Mouse (Mus musculus): Measurements from ENCODE around the gene Ttc39b. TPM values are rescaled to one million over a fixed set of nuclear protein-coding genes. Genes with fewer than 3 reads are reported as not detected.

The Ttc39b gene
- polyA plus RNA-seq, 1 experiment from 2014 or later = 3.3 TPM

DNA sequence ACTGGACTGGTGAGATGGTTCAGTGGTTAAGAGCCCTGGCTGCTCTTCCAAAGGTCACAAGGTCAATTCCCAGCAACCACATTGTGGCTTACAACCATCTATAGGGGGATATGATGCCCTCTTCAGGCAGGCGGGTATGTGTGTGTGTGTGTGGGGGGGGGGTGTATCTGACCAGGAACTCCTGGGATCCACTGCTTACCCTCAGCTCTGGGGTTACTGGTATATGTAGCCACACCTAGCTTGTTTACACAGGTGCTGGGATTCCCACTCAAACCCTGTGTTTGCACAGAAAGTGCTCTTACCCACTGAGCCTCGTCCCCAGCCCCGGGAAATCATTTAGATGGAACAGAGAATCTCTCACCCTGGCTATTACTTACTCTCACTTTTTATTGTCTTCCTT is 13.7 kb upstream of the Ttc39b start:
- H3K4me3 ChIP-seq = no peak overlapping the region
- H3K4me1 ChIP-seq = no peaks in the 10 kb centered on the region
- no peaks in the 10 kb centered on the region for H3K9me3 ChIP-seq
- 62% methylated on average over 3 of the region's 3 CpGs for WGBS
- no peak overlapping the region for H3K27ac ChIP-seq
- H3K4me2 ChIP-seq (replicated peaks) = no peak overlapping the region
- no peaks in the 10 kb centered on the region for H3K27me3 ChIP-seq (replicated peaks)
- no peaks in the 10 kb centered on the region for H3K36me3 ChIP-seq
- H3K9ac ChIP-seq = no peak overlapping the region
- ATAC-seq (ENCODE audit: low FRiP score, low read depth) = no peak

DNA sequence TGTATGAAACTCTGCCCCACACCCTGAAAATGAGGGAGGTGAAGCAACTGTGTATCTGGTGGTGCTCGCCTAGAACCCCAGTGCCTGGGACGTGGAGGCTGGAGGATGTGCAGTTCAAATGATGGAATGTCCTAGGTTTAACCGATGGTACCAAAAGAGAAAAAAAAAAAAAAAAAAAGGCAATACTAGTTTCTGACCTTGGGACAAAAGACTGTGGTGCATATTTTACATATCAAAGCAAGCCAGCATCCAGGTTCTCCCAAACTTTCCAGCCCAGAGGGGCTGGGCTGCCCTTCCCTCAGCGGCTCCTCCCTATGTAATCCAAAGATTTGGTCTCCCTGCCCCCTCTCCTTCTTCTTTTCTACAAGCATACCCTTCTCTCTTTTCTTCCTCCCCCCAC is 6.3 kb upstream of the Ttc39b start:
- Histone ChIP-seq H3K4me2 (replicated peaks) (no peak overlapping the region), H3K36me3 (no peaks in the 10 kb centered on the region), H3K27ac (no peak overlapping the region), H3K4me1 (no peaks in the 10 kb centered on the region; the same call in 1 of the 2 replicates), H3K27me3 (replicated peaks) (no peaks in the 10 kb centered on the region), H3K4me3 (no peak overlapping the region), H3K9me3 (no peaks in the 10 kb centered on the region), H3K9ac (no peak overlapping the region)
- 65% methylated on average over 4 of the region's 4 CpGs for WGBS
- ATAC-seq (ENCODE audit: low FRiP score, low read depth) = no peak

DNA sequence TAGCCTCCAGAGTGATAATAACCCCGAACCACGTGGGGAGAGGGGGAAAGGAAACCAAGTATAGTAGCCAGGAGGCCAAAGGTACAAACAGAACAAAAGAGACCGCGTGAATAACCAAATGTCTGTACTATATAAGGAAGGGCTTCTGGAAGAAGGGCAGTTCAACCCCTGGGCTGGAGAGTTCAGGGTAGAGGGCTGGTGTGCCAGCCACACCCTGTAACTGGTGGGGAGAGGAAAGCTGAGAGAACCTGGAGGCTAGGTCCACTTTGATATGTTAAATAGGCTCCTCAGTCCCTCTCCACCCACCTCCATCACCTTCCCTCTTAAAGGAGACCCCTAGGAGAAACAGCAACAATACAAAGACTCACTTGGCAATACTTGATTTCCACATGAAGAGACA is 5.6 kb upstream of the Ttc39b start:
- 34% methylated on average over 4 of the region's 4 CpGs for WGBS
- H3K27ac ChIP-seq = no peak overlapping the region
- no peak overlapping the region for H3K4me2 ChIP-seq (replicated peaks)
- H3K9ac ChIP-seq = no peak overlapping the region
- H3K27me3 ChIP-seq (replicated peaks) = no peaks in the 10 kb centered on the region
- no peaks in the 10 kb centered on the region; the same call in 1 of the 2 replicates for H3K4me1 ChIP-seq
- H3K36me3 ChIP-seq = no peaks in the 10 kb centered on the region
- no peak for ATAC-seq (ENCODE audit: low FRiP score, low read depth)
- H3K9me3 ChIP-seq = no peaks in the 10 kb centered on the region
- no peak overlapping the region for H3K4me3 ChIP-seq

DNA sequence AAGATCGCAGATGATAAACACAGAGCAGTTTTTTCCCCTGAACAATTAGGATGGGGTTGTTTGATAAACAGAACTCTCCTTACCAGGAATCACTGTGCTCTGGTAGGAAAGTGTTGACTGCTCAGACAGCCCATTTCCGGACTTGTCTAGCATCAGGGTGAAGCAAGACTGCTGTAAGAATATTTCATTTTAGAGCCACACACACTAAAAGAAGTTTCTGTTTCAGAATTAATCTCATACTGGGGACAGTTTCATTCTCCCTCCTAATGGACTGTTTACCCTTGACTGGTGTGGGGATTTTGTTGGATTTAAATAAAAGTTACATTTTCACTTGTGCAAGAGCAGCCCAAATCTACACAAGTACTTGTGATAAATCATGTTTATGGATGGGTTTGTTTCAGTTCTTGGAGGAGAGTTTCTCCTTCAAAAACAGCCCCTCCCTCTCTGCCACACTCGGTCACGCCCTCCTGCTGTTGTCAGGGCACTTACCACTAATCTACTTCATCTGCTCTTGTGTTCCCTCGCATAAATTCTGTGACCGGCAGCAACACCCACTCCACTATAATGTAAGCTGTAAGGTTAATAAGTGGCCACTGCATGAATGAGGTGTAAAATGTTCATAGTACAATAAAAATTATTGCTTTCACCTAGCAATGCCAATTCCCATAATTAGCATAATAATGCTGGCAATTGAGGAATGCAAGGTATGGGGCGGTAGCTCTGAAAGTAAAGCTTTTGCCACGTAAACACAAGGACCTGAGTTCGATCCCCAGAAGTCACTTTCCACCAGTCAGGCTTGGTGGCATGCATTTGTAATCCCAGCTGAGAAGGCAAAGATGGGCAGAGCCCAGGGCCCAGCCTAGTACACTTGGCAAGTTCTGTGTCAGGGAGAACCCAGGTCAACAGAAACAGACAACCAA is 4.2 kb upstream of the Ttc39b start:
- ATAC-seq (ENCODE audit: low FRiP score, low read depth) = no peak
- WGBS = 22% methylated on average over 9 of the region's 9 CpGs
- no peaks in the 10 kb centered on the region for H3K27me3 ChIP-seq (replicated peaks)

DNA sequence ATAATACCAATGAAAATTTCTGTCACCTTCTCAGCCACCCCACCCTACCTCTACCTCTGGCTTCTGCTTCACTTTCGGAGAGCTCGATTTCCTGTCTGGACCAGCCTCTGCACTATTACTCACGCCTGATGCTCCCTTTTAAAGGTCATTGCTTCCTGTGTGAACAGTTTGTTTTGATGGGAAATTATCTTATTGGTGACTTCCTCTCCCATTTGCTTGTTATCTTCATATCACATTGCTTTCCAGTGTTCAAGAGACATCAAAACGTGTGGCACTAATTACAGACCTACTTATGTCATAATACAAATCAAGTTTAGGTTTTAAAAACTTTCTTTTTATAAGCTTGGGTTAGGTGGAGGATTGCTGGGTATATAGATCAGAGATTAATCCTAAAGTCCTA is 3.5 kb upstream of the Ttc39b start:
- Histone ChIP-seq H3K9me3 (no peaks in the 10 kb centered on the region), H3K27ac (no peak overlapping the region), H3K9ac (no peak overlapping the region), H3K36me3 (no peaks in the 10 kb centered on the region), H3K4me3 (no peak overlapping the region), H3K27me3 (replicated peaks) (no peaks in the 10 kb centered on the region), H3K4me1 (no peaks in the 10 kb centered on the region; the same call in 1 of the 2 replicates), H3K4me2 (replicated peaks) (no peak overlapping the region)
- WGBS = 56% methylated on average over 4 of the region's 4 CpGs
- no peak for ATAC-seq (ENCODE audit: low FRiP score, low read depth)

More for the DNA sequence above, 4.2 kb upstream of the Ttc39b start:
- no peaks in the 10 kb centered on the region for H3K36me3 ChIP-seq
- H3K27ac ChIP-seq = no peak overlapping the region
- no peak overlapping the region for H3K9ac ChIP-seq
- H3K4me2 ChIP-seq (replicated peaks) = no peak overlapping the region
- H3K4me1 ChIP-seq = no peaks in the 10 kb centered on the region; the same call in 1 of the 2 replicates
- H3K4me3 ChIP-seq = no peak overlapping the region
- no peaks in the 10 kb centered on the region for H3K9me3 ChIP-seq

DNA sequence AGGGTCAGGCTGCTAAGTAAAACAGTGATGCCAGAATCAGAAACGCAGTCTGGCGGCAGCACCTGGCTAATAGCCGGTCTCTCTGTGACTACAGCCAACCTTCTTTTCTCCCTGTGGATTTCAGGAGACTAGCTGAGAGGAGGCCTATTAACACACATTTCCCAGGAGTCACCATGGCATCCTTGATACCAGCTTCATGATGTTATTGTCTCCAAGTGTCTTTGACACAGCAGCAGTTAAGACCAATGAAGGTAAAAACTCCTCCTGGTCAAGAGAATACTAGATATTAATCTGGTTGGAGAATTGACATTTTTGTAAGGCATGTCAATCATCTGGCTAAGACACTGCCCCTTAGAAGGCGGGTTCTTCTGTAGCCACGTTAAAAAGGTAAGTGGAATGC is 1.3 kb upstream of the Ttc39b start:
- no peak for ATAC-seq (ENCODE audit: low FRiP score, low read depth)
- Histone ChIP-seq H3K9me3 (no peaks in the 10 kb centered on the region), H3K4me1 (no peaks in the 10 kb centered on the region; the same call in 1 of the 2 replicates), H3K4me3 (no peak overlapping the region), H3K9ac (no peak overlapping the region), H3K27ac (no peak overlapping the region), H3K27me3 (replicated peaks) (no peaks in the 10 kb centered on the region), H3K36me3 (no peaks in the 10 kb centered on the region), H3K4me2 (replicated peaks) (no peak overlapping the region)
- WGBS = 60% methylated on average over 5 of the region's 5 CpGs

DNA sequence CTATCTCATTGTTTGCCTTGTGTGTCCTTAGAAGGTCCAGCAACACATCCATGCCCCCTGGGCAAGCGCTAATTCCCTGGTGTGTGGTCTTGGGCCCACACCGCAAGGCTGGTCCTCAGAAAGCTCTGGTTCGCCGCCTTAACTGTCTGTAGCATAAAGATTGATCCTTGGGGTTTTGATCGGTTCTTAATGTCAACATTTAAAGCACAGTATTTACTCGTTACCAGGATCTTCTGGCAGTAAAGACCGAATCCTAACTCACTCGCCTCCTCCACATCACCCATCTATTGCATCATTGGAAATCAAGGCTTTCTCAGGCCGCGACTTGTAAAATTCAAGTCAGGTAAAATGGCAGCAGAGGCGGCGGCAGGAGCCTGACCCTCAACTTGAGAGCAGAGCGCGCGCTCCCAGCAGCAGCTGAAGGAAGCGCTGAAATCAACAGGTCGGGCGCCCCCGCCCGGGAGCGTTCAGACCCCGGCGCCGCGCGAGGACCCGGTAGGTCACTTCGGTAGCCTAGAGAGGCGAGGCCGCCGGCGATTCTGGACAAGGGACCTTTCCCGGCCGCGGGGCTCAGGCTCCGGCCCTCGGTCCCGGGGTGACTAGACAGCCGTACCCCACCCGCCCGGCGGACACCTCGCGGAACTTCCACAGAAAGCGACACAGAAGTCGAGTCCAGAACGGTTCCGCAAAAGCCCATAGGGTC is 703 bp downstream of the Ttc39b start:
- H3K27ac ChIP-seq = no peak overlapping the region
- 3% methylated on average over 48 of the region's 48 CpGs for WGBS

DNA sequence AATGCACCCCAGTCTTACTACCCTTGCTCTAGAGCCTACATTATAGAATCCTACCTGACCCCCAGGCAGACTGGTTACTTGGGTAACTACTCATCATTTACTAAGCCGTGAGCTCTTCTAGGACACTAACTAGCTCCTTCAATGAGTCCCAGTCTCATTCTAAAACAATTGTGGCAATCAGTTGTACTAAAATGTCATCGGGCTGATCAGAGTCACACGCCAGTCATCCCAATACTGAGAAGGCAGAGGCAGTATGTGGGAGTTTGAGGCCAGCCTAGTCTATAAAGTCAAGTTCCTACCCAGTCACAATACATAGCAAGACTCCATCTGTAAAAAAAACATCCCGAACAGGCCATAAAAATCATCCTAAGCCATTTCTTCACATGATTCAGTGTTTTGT is 4.3 kb downstream of the Ttc39b start:
- no peak overlapping the region for H3K4me3 ChIP-seq
- WGBS = 91% methylated on average over 4 of the region's 4 CpGs
- no peak overlapping the region for H3K27ac ChIP-seq
- no peaks in the 10 kb centered on the region for H3K9me3 ChIP-seq
- H3K27me3 ChIP-seq (replicated peaks) = no peaks in the 10 kb centered on the region
- no peaks in the 10 kb centered on the region for H3K36me3 ChIP-seq
- no peak overlapping the region for H3K4me2 ChIP-seq (replicated peaks)
- H3K4me1 ChIP-seq = 0 out of 2 replicates have a peak, but pooled peaks cover 2% of the 10 kb centered on the region
- no peak for ATAC-seq (ENCODE audit: low FRiP score, low read depth)
- no peak overlapping the region for H3K9ac ChIP-seq

More for the DNA sequence above, 703 bp downstream of the Ttc39b start:
- H3K27me3 ChIP-seq (replicated peaks) = no peaks in the 10 kb centered on the region
- peak overlapping the region; percentile 65 for H3K4me3 ChIP-seq
- no peaks in the 10 kb centered on the region for H3K9me3 ChIP-seq
- H3K9ac ChIP-seq = peak overlapping the region; percentile 55
- peak overlapping the region; percentile 100 for H3K4me2 ChIP-seq (replicated peaks)
- ATAC-seq (ENCODE audit: low FRiP score, low read depth) = peak; percentile 69
- no peaks in the 10 kb centered on the region for H3K4me1 ChIP-seq
- no peaks in the 10 kb centered on the region for H3K36me3 ChIP-seq

DNA sequence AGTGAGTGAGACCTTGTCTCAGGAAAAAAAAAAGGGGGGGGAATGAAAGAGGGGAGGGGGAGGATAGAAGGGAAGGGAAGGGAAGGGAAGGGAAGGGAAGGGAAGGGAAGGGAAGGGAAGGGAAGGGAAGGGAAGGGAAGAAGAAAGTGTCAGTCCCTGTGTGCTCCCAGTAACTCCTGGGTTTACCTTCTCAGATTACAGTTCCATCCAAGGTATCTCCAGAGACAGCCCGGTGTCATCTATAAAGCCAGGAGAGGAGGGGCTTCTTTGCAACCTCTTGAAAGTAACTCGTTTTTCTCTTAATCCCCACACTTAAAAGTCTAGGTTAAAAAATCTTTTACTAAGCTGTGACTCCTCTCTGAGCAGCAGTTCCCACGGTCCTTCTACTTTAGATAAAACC is 5.3 kb downstream of the Ttc39b start:
- 33% methylated on average over 3 of the region's 3 CpGs for WGBS
- Histone ChIP-seq H3K27ac (no peak overlapping the region), H3K9me3 (no peaks in the 10 kb centered on the region), H3K9ac (no peak overlapping the region), H3K4me1 (peaks cover 12% of the 10 kb centered on the region), H3K4me3 (no peak overlapping the region), H3K4me2 (replicated peaks) (no peak overlapping the region), H3K36me3 (no peaks in the 10 kb centered on the region), H3K27me3 (replicated peaks) (no peaks in the 10 kb centered on the region)
- ATAC-seq (ENCODE audit: low FRiP score, low read depth) = no peak

DNA sequence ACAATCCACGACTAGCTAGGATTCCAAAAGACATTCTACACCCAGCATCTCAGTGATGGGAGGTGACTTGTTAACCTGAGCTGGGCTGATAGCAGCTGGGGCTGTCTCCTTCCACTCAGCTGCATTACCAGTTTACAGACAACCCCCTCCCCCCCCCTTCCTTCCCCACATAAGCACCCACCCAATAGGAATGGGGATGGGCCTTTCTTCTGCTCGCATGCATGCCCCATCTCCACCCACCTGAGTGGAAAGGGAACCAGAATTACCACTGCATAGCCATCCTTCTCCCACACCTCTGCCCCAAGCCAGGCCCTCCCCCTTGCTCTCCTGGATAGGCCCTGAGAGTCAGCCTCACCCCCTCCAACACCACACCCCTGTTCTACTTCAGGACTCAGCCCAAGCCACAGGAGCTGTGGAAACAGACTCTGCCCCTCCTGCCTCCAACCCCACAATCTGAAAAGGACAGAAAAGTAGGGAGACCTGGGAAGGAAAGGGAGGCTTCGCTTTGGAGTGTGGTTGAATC is 6.2 kb downstream of the Ttc39b start:
- 68% methylated on average over 3 of the region's 3 CpGs for WGBS
- H3K36me3 ChIP-seq = no peaks in the 10 kb centered on the region
- H3K27me3 ChIP-seq (replicated peaks) = no peaks in the 10 kb centered on the region
- ATAC-seq (ENCODE audit: low FRiP score, low read depth) = no peak
- no peak overlapping the region for H3K4me3 ChIP-seq
- no peak overlapping the region for H3K9ac ChIP-seq
- H3K4me1 ChIP-seq = peaks cover 12% of the 10 kb centered on the region
- H3K9me3 ChIP-seq = no peaks in the 10 kb centered on the region
- no peak overlapping the region for H3K27ac ChIP-seq
- H3K4me2 ChIP-seq (replicated peaks) = no peak overlapping the region

DNA sequence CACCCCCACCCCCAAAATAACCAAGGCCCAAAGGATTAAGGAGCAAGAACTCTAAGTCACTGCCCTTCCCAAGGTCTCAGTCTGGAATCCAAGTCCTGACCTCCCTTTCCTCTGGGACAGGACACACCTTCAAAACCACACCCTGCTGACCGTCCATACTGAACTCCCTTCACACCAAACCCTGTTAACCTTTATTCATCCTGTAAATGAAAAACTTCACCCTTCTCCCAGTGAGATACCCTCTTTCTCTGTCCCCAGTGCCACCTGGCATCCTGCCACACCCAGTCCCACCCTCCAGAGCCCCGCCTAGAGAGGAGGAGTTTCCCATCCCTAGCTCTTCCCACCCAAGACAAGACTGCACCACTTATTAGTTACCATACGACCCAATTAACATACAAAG is 7.3 kb downstream of the Ttc39b start:
- no peak overlapping the region for H3K4me3 ChIP-seq
- no peaks in the 10 kb centered on the region for H3K27me3 ChIP-seq (replicated peaks)
- WGBS = 78% methylated on average over 3 of the region's 3 CpGs
- no peaks in the 10 kb centered on the region for H3K9me3 ChIP-seq
- H3K36me3 ChIP-seq = no peaks in the 10 kb centered on the region
- no peak for ATAC-seq (ENCODE audit: low FRiP score, low read depth)
- no peak overlapping the region for H3K27ac ChIP-seq
- H3K9ac ChIP-seq = no peak overlapping the region
- H3K4me1 ChIP-seq = peaks cover 12% of the 10 kb centered on the region
- H3K4me2 ChIP-seq (replicated peaks) = no peak overlapping the region

DNA sequence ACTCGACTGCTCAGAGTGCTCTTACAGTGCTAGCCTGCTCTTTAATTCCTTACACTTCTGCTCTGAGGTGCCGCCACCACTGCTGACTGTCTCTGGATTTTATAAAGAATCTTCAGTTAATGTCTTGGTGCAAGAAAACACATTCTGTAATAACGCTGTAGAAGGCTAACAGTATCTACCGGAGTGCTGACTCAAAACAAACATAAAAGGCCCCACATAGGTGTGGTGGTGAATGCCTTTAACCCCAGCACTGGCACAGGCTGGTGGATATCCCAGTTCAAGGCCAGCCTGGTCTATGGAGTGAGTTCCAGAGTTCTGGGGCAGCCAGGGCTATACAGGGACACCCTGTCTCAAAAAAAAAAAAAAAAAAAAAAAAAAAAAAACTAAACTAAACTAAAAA is 8.1 kb downstream of the Ttc39b start:
- Histone ChIP-seq H3K4me1 (peaks cover 12% of the 10 kb centered on the region), H3K4me2 (replicated peaks) (no peak overlapping the region), H3K36me3 (no peaks in the 10 kb centered on the region), H3K27me3 (replicated peaks) (no peaks in the 10 kb centered on the region), H3K9me3 (no peaks in the 10 kb centered on the region), H3K9ac (no peak overlapping the region), H3K4me3 (no peak overlapping the region), H3K27ac (no peak overlapping the region)
- WGBS = 76% methylated on average over 4 of the region's 4 CpGs
- no peak for ATAC-seq (ENCODE audit: low FRiP score, low read depth)

Measured in neural tube, embryonic 12.5 days (tissue).